Mouse (Mus musculus): ENCODE measurements around the gene Hebp1. TPM values are rescaled to one million over a fixed set of nuclear protein-coding genes. Genes with fewer than 3 reads are reported as not detected.

The Hebp1 gene
- 9.6 and 10.0 TPM in 2 replicates for polyA plus RNA-seq (2015; fragmentation: Nextera tagmentation; extraction: Ambion mirVana)

DNA sequence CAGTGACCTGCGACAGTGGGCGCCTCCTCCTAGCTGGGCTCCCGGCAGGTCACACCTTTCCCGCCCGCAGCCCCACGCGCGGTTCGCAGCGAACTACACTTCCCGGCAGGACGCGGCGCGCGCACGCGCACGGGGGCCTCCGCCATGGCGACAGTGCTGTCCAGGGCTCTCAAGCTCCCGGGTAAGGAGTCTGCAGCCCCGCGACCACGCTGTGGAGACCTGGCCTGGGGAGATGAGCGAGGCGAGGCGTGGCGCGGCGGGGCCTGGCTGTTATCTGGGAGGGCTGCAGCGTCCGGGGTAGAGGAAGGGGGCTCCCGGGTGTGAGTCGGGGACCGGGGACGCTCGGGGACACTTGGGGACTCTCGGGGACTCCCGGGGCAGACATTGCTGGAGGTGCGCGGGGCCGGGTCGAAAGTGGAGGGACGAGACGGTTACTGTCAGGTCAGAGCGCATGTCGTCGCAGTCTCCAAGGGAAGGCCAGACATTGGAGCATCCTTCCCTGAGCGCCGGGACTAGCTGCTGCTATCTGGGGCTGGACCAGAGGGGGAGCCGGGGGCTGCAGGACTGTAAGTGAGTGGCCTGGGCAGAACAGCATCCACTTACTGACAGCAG is at the start of gene Hebp1, which contains the start of gene Fam234b:
Gene Hebp1, minus strand, starts transcription at position 102 of the 612 bp plus-strand sequence.
Gene Fam234b, plus strand, starts transcription at position 57 of the 612 bp plus-strand sequence.
- Histone ChIP-seq H3K36me3 (no peaks in the 10 kb centered on the region), H3K4me1 (peaks cover 18% of the 10 kb centered on the region), H3K4me2 (peak within 1 kb of the TSS; percentile 81), H3K27me3 (no peaks in the 10 kb centered on the region), H3K27ac (peak within 1 kb of the TSS; percentile 66), H3K9me3 (no peaks in the 10 kb centered on the region), H3K4me3 (peak within 1 kb of the TSS; percentile 89), H3K9ac (peak within 1 kb of the TSS; percentile 75)
- ATAC-seq (ENCODE audit: borderline replicate concordance, extremely low read depth, low FRiP score, low TSS enrichment) = peak; percentile 89
- under 1% methylated on average over 52 of the region's 52 CpGs for WGBS

DNA sequence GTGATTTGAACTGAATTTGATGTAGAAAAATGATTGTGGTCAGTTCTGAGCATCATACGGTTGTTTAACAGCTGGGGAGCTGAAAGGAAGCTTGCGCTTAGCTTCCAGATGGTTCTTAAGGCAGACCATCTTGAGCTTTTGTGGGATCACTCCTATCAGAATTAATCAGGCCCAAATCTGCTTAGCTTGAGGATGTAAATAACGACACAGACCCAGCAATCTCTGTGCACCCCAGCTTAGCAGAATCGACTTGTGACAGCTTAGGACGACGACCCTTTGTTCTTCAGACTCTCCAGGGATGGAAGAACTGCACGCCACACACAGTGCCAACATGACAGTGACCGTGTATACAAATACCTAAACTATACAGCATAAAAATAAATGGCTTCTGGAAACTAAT is 47.8 kb upstream of the Hebp1 start:
- no peaks in the 10 kb centered on the region for H3K27me3 ChIP-seq
- H3K4me3 ChIP-seq = no peak overlapping the region
- H3K4me2 ChIP-seq = no peak overlapping the region
- H3K36me3 ChIP-seq = no peaks in the 10 kb centered on the region
- WGBS = 76% methylated on average over 8 of the region's 8 CpGs
- no peak overlapping the region for H3K9ac ChIP-seq
- peaks cover 8% of the 10 kb centered on the region for H3K4me1 ChIP-seq
- no peak for ATAC-seq (ENCODE audit: borderline replicate concordance, extremely low read depth, low FRiP score, low TSS enrichment)
- H3K27ac ChIP-seq = no peak overlapping the region
- H3K9me3 ChIP-seq = no peaks in the 10 kb centered on the region

DNA sequence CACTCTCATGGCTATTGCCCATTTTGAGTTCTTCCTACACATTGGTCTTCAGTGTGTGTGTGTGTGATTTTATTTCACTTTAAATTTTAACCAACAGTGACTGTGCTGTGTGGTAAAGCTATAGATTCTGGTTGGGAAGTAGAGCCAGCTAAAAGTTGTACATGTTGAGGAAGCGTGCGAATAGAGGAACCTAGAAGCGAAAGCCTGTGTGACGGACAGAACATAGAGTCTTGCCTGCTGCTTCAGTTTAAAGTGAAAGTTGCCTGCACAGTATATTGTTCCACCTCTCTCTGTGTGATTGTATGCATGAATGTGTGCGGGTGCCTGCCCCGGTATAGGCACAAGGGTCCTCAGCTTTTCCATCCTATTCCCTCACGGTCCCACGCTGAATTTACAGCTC is 42.5 kb upstream of the Hebp1 start:
- Histone ChIP-seq H3K4me1 (no peaks in the 10 kb centered on the region; the same call in 1 of the 2 replicates), H3K27me3 (no peaks in the 10 kb centered on the region), H3K9me3 (no peaks in the 10 kb centered on the region), H3K4me2 (no peak overlapping the region), H3K36me3 (no peaks in the 10 kb centered on the region), H3K27ac (no peak overlapping the region), H3K4me3 (no peak overlapping the region), H3K9ac (no peak overlapping the region)
- ATAC-seq (ENCODE audit: borderline replicate concordance, extremely low read depth, low FRiP score, low TSS enrichment) = no peak
- 92% methylated on average over 8 of the region's 8 CpGs for WGBS

DNA sequence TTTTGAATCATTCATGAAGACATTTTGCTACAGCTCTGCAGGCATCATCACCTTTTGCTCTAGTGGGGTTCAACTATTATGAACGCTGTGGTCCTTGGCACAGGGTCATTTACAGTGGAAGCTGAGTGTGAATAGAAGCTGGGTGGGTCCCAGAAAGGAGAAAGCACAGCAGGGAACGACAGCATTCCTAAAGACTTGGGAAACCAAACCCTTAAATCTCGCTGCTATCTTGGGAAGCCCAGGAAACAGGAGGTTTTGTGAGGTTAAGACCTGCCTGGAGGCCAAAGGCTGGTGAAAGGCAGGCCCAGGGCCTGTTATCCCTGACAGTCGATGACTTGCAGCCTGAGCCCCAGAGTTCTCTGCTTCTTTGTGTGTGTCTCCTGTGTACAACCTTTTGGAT is 40.4 kb upstream of the Hebp1 start:
- no peaks in the 10 kb centered on the region for H3K27me3 ChIP-seq

DNA sequence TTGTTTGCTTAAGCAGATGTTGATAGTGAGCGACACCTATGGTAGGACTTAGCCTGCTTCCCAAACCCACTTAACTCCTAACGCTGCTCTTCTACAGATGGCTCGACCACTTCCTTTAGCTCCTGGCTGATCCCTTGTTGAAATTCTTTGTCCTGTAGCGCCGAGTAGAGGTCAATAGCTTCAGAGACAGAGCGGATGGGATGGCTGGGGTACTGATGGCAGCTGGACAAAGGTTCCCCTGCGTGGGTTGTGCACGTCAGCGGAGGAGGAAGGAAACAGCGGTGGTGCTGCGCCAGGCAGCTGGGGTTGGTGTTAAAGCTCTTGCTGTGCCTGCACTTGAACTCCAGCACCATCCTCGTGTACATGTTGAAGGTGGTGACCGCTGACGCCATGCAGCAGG is 39.5 kb upstream of the Hebp1 start:
- WGBS = 52% methylated on average over 14 of the region's 14 CpGs
- Histone ChIP-seq H3K4me1 (no peaks in the 10 kb centered on the region; the same call in 1 of the 2 replicates), H3K36me3 (peaks cover 7% of the 10 kb centered on the region; the same call in 1 of the 2 replicates), H3K9me3 (no peaks in the 10 kb centered on the region), H3K27ac (no peak overlapping the region), H3K27me3 (no peaks in the 10 kb centered on the region), H3K4me3 (no peak overlapping the region), H3K4me2 (no peak overlapping the region), H3K9ac (no peak overlapping the region)
- ATAC-seq (ENCODE audit: borderline replicate concordance, extremely low read depth, low FRiP score, low TSS enrichment) = no peak

More for the DNA sequence above, 40.4 kb upstream of the Hebp1 start:
- peaks cover 7% of the 10 kb centered on the region; the same call in 1 of the 2 replicates for H3K36me3 ChIP-seq
- no peak overlapping the region for H3K4me3 ChIP-seq
- H3K27ac ChIP-seq = no peak overlapping the region
- H3K4me2 ChIP-seq = no peak overlapping the region
- no peak overlapping the region for H3K9ac ChIP-seq
- no peaks in the 10 kb centered on the region for H3K9me3 ChIP-seq
- H3K4me1 ChIP-seq = no peaks in the 10 kb centered on the region; the same call in 1 of the 2 replicates
- WGBS = 58% methylated on average over 4 of the region's 4 CpGs
- no peak for ATAC-seq (ENCODE audit: borderline replicate concordance, extremely low read depth, low FRiP score, low TSS enrichment)

DNA sequence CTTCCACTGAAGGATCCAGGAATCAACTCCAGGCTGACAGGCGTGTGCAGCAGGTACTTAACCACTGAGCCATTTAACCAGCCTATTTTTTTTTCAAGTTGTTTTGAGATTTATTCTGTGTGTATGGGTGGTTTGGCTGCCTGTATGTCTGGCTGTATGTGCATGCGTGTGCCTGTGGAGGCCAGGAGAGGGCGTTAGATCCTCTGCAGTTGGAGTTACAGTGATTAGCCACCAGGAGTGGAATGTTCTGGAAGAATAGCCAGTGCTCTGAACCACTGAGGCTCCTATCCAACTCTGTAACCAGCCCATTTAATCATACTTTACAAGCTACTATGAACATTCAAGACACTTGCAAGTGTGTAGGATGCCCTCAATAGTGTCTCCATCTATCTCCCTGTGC is 38.8 kb upstream of the Hebp1 start:
- 87% methylated on average over 3 of the region's 3 CpGs for whole genome bisulfite sequencing
- no peak overlapping the region for H3K27ac ChIP-seq
- H3K4me3 ChIP-seq = no peak overlapping the region
- H3K36me3 ChIP-seq = peaks cover 7% of the 10 kb centered on the region; the same call in 1 of the 2 replicates
- no peaks in the 10 kb centered on the region for H3K27me3 ChIP-seq
- no peak overlapping the region for H3K4me2 ChIP-seq
- ATAC-seq (ENCODE audit: borderline replicate concordance, extremely low read depth, low FRiP score, low TSS enrichment) = no peak
- no peak overlapping the region for H3K9ac ChIP-seq
- H3K9me3 ChIP-seq = no peaks in the 10 kb centered on the region
- no peaks in the 10 kb centered on the region; the same call in 1 of the 2 replicates for H3K4me1 ChIP-seq

DNA sequence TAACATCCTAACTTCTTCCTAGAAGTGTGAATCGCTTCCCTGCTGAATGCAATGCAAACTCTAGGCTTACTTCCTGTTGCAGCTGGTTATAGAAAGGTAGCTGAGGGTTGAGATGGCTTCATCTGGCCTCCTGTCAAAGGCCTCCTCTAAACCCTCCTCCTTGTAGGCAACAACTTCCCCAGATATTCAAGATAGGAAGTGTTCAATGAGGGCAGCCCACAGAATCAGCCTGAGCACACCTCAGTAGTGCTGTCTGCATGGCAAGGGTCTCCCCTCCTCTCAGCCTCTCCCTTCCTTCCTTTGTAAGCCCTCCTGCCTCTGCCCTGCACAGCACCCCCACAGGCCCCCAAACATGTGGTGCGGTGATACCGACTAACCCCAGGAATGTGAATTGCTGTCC is 37.9 kb upstream of the Hebp1 start:
- H3K9me3 ChIP-seq = no peaks in the 10 kb centered on the region
- H3K9ac ChIP-seq = no peak overlapping the region
- no peak overlapping the region for H3K27ac ChIP-seq
- ATAC-seq (ENCODE audit: borderline replicate concordance, extremely low read depth, low FRiP score, low TSS enrichment) = no peak
- H3K4me3 ChIP-seq = no peak overlapping the region
- H3K4me2 ChIP-seq = no peak overlapping the region
- no peaks in the 10 kb centered on the region; the same call in 1 of the 2 replicates for H3K4me1 ChIP-seq
- no peaks in the 10 kb centered on the region for H3K27me3 ChIP-seq
- H3K36me3 ChIP-seq = peaks cover 7% of the 10 kb centered on the region; the same call in 1 of the 2 replicates
- 90% methylated on average over 3 of the region's 3 CpGs for WGBS

DNA sequence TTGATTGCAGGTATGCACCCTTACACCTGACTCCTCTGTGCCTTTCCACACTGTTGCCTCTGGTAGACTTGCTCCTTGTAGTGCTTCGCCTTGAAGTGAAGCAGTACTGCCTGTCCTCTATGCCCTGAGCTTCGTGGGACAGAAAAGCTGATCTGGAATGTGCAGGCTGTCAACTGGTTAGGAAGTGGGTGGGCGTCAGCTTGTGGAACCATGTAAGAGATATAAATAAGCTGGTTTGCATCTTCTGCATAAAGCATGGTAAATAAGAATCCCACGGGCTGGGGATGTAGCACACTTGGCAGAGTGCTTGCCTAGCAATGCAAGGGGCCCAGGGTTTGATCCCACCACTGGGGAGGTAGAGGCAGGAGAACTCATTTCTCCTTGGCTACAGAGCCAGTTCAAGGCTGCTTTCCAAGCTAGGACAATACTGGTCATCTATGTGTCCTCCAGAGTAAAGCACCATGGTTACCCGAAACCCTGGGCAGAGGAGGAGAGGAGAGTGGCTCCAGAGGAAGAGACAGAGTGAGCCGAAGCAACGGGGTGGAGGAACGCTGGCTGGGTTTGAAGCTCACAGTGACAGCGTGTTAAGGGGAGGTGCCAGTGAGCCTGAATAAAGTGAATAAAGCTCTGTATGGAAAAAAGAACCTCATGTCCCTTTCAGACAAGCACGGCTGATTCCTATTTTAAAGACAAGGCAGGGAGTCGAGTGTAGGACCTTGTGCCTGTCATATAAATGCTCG is 34.8 kb upstream of the Hebp1 start:
- Histone ChIP-seq H3K27ac (no peak overlapping the region), H3K9ac (no peak overlapping the region), H3K4me2 (no peak overlapping the region), H3K9me3 (no peaks in the 10 kb centered on the region), H3K27me3 (no peaks in the 10 kb centered on the region), H3K4me1 (no peaks in the 10 kb centered on the region; the same call in 1 of the 2 replicates), H3K4me3 (no peak overlapping the region), H3K36me3 (peaks cover 7% of the 10 kb centered on the region; the same call in 1 of the 2 replicates)
- 73% methylated on average over 12 of the region's 12 CpGs for WGBS
- ATAC-seq (ENCODE audit: borderline replicate concordance, extremely low read depth, low FRiP score, low TSS enrichment) = no peak

DNA sequence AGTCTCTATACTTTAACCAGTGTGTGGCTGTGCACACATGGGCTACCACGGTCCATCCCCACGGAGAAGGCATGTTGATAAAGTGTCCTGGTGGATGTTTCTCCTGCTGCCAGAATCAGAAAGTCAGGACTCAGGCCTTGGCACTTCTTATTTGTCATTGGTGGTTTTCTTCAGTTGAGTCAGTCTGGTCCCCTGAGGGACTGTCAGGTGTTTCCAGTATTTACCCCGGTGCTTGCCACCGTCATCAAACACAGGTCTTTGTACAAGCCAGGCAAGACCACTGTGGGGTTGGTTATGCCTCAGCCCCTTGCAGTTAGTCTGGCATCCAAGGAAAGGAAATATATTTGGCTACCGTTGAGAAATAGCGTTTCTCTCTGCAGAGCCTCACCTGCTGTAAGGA is 32.8 kb upstream of the Hebp1 start:
- Histone ChIP-seq H3K36me3 (peaks cover 17% of the 10 kb centered on the region; the same call in 1 of the 2 replicates), H3K9me3 (no peaks in the 10 kb centered on the region), H3K4me1 (no peaks in the 10 kb centered on the region), H3K27me3 (no peaks in the 10 kb centered on the region), H3K9ac (no peak overlapping the region), H3K27ac (no peak overlapping the region), H3K4me2 (no peak overlapping the region), H3K4me3 (no peak overlapping the region)
- no peak for ATAC-seq (ENCODE audit: borderline replicate concordance, extremely low read depth, low FRiP score, low TSS enrichment)
- 79% methylated on average over 6 of the region's 6 CpGs for WGBS

DNA sequence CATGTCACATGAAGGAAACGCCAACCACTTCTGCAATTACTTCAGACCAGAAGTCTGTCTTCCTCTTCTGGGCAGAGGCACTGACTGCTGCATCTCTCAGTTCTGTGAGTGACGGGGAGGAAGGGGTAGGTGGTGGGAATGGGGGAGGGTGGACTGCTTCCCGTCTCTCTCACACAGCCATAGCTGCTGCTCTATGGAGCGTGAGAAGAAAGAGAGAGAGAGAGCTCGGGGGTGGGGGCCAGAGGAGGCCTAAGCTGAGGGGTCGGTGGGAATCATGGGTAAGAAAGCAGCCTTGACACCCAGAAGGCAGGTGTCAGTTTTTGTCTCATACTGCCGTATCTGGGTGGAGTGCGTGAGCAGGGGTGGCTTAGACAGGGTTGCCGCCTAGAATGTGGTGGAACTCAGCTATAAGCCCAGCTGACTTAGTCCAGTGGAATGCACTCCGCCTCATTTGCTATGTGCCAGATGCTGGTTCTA is 30.7 kb upstream of the Hebp1 start:
- Histone ChIP-seq H3K4me1 (no peaks in the 10 kb centered on the region), H3K4me2 (no peak overlapping the region), H3K4me3 (no peak overlapping the region), H3K9me3 (no peaks in the 10 kb centered on the region), H3K27me3 (no peaks in the 10 kb centered on the region), H3K27ac (no peak overlapping the region), H3K36me3 (0 out of 2 replicates have a peak, but pooled peaks cover 16% of the 10 kb centered on the region), H3K9ac (no peak overlapping the region)
- no peak; the same call in 1 of the 2 replicates for ATAC-seq (ENCODE audit: borderline replicate concordance, extremely low read depth, low FRiP score, low TSS enrichment)
- 65% methylated on average over 10 of the region's 10 CpGs for WGBS

DNA sequence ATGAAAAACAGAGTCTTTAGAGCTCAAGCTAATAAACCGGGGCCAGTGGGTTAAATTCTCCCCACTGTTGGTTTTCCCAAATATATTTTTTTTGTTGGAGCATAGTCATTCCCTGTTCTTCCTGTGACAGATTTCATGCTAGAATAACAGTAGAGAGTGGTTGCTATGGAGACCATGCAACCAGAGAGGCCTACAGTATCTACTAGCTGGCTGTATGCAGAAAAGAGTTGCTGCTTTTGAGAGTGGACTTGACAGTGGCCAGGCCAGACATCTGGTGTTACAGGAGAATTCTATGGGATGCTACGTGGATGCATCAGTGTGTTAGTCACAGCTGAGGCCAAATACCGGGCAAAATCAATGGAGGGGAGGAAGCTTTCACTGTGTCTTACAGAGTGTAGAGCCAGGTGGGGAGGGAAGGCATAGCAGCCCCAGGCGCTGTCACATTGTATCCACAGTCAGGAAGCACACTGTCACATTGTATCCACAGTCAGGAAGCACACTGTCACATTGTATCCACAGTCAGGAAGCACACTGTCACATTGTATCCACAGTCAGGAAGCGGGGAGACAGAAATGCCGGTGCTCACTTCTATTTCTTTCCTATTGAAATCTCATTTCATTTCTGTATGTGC is 26.1 kb upstream of the Hebp1 start:
- Histone ChIP-seq H3K4me3 (no peak overlapping the region), H3K27ac (no peak overlapping the region), H3K36me3 (0 out of 2 replicates have a peak, but pooled peaks cover 16% of the 10 kb centered on the region), H3K4me2 (no peak overlapping the region), H3K9ac (no peak overlapping the region), H3K9me3 (no peaks in the 10 kb centered on the region), H3K4me1 (no peaks in the 10 kb centered on the region), H3K27me3 (no peaks in the 10 kb centered on the region)
- 66% methylated on average over 6 of the region's 6 CpGs for WGBS
- ATAC-seq (ENCODE audit: borderline replicate concordance, extremely low read depth, low FRiP score, low TSS enrichment) = no peak
